Mouse (Mus musculus): ENCODE data around the gene Spaca4. TPM values are rescaled to one million over a fixed set of nuclear protein-coding genes. Genes with fewer than 3 reads are reported as not detected.

Spaca4 gene
- polyA plus RNA-seq, 3 experiments from 2014 or later: not detected

DNA sequence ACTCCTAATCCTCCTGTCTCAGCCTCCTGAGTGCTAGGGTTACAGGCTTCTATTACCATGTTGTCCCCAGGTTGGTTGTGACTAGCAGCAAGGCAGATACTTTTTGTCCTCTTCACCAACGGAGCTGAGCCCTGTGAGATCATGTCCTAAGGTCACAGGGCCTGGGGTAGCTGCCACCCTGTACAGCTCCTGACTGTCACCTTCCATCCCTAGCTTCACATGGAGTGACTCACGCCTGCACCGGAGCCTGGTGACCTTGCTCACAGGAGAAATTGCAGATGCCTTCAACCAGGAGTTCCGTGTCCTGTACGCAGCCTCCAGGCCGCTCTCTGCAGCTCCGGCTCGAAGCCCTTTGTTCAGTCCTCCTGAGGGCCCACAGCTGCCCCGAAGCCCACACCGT is 806 bp upstream of the Spaca4 start:
- ATAC-seq: no peak

DNA sequence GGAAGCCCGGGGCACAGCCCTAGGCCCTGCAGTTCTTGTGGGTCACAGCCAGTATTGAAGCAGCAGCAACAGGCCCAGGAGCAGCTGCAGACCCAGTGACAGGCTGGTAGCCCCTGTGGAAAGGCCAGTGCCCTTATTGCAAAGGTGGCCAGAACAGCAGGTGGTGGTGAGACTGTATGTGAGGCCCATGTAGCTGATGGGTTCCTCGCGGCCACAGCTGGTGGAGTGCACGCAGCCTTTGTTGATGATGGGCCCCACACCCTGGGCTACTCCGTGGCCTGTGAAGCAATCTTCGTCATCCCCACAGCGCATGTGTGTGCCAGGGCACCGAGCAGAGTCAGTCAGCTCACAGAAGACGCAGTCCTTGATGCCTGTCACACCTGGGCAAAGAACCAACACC is 462 bp downstream of the Spaca4 start:
- ATAC-seq: no peak

DNA sequence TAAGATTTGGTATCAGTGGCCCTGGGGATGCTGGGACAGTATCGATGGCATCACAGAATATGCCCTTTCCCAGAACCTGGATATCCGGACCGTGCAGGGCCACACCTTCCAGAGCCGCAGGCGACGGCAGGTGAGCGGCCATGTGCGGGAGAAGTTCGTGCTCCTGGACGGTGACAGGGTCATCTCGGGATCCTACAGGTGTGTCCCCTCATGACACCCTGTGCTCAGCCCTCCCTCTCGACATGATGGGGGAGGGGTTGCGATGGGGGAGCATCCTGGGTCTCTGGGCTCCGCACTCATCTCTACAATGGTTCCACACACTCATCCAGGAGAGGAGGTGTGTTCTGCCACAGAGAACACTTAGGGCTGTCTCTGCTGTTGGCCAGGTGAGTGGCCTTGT is 1.8 kb downstream of the Spaca4 start:
- no peak for ATAC-seq

DNA sequence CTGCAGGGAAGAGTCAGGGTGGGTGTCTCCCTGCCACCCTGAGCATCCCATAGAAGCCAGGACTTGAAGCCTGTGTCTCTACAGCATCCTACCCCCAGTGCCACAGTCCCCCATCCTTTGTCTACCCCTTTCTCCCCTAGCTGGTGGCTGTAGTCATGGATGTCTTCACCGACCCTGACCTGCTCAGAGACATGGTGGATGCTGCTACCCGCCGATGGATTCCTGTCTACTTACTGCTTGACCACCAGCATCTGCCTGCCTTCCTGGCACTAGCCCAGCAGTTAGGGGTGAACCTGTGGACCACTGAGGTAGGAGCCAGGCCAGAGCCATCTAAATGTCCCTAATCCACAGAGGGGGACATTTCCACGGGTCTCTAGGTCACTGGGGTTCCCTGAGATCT is 2.3 kb downstream of the Spaca4 start:
- ATAC-seq: no peak

DNA sequence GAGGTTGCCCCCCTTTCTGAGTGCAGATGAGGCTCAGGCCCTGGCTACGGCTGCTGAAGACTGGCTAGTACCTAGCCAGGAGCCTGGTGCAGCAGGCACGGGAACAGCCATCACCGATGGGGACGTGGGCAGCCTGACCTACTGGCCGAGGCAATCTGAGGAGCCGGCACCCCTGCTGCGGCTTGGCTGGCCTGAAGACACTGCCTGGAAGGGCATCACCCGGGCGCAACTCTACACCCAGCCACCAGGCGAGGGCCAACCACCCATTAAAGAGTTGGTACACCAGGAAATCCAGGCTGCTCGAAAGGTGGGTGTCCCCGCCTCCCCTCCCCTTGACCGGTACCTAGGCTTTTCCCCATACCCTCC is 3.3 kb downstream of the Spaca4 start:
- ATAC-seq: no peak

DNA sequence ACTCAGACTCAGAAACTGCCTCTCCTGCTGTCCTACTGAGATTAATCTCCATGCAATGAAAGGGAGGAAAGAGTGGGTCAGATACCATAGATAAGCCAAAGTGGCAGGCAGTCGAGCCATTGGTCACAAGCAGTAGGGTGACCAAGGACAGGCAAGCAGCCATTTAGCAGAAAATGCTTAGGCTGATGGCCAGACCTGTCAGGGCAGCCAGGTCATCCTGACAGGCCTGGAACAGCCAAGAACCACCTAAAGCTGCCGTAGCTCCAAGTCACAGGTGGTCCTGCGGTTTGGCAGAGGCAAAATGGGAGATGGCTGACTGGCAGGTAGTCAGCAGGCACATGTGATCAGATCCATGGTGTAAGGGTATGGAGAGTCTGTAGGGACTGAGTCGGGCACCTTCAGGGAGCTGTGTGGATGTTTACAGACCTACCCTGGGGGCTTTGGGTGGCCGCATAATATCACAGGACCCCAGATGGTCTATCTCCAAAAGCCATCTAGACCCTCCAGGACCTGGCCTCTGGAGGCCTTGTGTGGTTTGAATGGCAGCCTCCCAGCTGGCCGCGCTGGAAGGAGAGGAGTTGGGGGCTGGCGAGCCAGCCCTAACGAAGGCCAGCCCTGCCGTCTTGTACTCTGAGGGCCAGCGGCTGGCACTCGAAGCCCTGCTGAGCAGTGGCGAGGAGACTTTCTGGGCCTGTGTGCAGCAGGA is 3.8 kb downstream of the Spaca4 start:
- no peak for ATAC-seq

DNA sequence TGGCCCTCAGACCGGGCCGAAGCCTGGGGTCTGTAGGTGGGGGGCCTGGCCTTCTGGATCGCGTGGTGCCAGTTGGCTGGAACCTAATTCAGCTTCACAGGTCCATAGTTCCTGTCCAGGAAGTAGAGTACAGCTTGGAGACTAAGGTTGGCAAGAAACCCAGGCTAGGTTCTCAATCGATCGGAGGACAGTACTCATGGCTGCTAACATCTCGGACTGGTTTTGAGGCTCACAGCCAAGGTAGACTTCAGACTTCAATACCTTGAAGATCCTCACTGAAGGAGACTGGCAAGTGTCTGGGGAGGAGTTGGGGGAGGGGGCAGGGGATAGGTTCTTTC is 4.4 kb downstream of the Spaca4 start:
- no peak for ATAC-seq

DNA sequence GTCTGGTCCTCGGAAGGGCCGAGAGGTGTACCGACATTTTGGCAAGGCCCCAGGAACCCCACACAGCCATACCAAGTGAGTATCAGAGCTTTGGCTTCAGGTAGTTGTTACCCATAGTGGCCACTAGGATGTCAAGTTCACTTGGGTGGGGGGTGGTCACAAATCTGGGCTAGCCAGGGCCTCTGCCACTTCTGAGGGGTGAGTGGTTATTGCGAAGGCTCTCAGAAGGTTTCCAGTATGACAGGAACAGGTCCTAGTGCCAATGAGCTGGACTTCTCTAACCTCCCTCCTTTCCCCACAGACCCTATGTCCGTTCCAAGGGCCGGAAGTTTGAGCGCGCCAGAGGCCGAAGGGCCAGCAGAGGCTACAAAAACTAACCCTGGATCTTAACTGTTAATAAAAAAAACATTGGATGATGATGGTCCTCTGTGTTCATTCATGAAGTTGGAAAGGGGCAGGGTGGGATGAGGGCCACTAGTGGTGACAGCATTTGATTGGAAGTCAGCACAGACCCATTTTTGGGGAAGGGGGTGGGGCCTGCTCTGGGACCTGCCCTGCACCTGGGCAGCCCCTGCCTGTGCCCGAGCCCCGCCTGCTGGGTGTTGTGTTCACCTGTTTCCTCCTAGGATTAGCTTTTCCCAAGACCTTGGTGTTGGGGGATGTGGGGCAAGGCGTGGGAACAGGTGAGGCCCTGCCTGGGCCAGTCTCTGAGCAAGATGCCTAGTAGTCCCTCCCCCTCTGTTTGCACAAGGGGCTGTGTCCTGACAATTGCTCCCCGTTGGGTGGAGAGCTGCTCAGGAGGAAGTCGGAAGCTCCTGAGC is 5.0 kb downstream of the Spaca4 start, which contains the start of gene Fam83e:
Gene Fam83e (plus strand): TSS at position 800 of the 821 bp plus-strand sequence.
- ATAC-seq: no peak

DNA sequence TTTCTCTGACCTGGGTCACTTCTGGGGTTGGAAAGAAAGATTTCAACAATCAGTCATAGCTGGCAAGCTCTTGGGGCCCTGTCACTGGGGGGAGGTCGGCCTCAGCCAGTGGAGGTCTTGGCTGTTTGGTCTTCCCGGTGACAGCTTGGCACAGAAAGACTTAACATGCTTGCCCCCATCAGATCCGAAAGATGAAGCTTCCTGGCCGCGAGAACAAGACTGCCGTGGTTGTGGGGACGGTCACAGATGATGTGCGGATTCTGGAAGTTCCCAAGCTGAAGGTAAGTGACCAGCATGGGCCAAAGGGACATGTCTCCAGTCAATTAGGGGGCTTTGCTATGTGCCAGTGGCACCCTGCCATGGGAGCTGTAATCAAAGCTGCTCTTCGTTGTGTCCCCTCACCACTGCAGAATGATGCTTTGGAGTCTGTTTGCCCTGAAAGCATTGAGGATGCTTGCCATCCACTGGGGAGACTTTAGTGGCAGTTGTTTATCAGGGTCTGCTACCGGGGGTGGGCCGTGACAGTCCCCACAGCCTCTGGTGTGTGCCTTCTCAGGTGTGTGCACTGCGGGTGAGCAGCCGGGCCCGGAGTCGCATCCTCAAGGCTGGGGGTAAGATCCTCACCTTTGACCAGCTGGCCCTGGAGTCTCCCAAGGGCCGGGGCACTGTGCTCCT is 5.7 kb downstream of the Spaca4 start:
- ATAC-seq: no peak

DNA sequence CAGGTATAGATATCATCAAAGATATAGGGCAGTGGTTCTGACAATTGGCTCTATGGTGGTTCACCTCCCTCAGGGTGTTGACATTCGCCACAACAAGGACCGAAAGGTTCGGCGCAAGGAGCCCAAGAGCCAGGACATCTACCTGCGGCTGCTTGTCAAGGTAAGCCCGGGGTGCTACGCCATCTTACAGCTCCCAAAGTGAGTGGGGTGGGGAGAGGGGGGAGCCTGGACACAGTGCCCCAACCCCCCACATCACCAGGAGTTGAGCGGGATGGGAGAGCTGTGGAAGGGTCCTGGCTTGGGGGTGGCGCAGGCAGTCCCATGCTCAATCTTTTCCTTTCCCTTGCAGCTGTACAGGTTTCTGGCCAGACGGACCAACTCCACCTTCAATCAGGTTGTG is 6.4 kb downstream of the Spaca4 start:
- no peak for ATAC-seq

DNA sequence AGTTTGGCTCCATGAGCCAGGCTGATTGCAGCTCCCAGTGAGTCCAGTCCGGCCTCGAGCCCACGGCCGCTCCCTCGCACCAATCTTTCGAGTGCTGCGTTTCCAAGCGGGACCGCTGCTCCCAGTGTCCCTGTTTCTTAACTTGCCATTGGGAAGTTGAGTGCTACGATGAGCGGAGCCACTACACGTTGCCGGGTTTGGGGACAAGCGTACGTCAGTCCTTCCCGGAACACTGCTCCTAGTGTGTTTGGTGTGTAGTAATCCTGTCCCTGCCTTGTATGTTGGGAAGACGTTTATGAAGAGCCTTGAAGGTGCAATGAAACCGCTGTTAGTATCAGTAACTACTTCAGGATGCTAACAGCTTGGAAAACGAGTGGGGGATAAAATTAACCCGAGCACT is 7.3 kb downstream of the Spaca4 start:
- ATAC-seq: peak; percentile 1

DNA sequence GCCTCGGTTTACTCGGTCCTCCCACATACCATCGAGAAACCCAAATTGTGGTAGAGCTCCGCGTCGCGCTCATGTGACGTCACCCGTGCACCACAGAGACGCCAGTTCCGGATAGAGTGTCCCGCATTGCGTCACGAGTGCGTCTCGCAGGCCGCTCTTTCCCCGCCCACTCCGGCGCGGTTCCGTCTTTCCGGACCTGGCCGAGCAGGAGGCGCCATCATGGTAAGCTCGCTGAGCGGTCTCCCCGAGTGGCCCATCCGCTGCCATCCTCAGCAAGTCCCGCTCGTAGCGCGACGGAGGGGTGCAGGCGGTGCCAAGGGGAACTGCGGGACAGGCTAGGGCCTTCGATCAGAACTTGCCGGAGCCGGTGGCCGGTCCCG is 7.7 kb downstream of the Spaca4 start, which contains the start of gene Sphk2:
Gene Sphk2 (minus strand): TSS at position 85 of the 380 bp plus-strand sequence.
- peak; percentile 73 for ATAC-seq

DNA sequence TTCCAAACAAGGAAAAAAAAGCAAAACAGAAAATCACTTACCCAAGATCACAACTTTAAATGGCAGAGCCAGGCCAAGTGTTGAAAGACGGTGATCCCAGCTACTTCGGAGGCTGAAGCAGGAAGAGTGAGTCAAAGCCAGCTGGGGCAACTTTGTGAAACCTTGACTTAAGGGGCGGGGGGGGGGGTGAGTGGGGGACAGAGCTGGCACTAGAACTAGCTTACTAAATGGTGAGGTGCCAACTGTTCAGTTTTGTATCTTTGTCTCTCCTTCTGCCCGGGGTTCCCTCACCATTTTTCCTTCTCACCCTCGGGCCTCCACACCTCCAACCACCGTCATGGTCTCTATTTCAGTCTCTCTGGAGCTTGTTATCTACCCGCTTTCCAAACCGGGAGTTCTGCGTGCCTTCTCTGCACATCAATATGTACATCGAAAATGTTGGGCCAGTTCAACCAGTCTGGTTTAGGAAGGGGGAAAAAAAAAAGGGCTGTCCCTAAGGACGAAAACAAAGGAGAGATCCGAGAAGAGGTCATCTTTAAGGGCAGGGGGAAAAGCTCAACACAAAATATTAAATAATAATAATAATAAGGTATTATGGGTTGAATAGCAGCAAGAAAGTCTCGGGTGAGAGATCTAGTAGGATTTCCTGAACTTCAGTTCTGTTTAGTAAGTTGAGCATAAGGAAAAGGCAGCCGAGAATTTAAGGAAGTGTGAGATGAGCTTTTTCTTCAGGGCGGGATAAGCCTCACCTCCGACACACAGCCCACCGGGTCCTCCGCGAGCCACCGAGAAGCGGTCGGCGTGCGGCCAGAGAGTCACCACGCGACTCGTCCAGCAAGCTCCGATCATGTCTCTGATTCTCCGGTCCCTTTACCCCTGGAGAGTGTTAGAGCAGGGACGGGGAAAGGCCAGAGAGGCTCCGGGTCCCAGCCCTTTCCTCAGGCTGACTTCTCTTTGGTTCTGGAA is 8.4 kb downstream of the Spaca4 start:
- no peak for ATAC-seq

DNA sequence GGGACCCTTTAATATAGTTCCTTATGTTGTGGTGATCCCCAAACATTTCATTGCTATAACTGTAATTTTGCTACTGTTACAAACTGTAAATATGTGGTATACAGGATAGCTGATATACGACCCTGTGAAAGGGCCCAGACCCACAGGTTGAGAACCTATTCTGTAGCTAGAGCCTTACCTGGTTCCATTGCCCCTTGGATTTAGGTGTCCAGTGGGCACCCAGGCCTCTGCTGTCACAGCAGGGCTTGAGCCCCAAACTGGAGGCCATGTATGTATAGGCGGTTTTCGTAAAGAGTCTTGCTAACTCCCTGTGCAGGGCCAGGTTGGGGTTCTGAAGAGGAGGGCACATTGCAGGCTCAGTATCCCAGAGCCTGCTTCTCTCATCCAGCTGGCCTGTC is 9.2 kb downstream of the Spaca4 start:
- no peak for ATAC-seq

DNA sequence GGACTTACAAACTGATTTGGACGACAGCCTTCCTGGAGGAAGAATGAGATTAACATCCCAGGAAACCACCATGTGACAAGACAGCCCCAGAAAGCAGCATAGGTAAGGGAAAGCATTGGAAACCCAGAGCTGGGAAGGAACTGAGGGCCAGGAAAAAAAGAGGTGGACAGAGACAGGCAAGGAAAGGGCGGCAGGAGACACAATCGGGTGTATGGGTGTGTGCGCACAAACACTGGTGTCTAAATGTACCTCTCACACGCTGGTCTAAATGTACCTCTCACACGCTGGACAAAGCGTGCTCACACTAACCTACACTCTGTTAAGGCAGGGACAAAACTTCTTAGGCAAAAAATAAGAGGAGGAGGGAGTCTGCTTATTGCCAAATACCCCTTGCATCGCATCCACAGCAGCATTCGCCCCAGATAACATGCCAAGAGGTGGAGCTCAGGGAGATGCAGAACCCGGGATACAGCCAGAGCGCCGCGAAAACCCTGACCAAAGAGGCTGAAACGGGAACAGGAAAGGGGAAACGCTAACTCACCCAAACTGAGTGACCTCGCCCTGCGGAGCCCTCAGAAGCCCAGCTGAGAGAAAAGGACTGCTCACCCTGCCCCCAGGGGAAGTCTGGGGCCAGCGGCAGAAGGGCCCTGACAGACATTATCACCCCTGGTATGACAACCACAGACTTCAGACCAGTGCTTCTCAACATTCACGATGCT is 9.7 kb downstream of the Spaca4 start:
- no peak for ATAC-seq

DNA sequence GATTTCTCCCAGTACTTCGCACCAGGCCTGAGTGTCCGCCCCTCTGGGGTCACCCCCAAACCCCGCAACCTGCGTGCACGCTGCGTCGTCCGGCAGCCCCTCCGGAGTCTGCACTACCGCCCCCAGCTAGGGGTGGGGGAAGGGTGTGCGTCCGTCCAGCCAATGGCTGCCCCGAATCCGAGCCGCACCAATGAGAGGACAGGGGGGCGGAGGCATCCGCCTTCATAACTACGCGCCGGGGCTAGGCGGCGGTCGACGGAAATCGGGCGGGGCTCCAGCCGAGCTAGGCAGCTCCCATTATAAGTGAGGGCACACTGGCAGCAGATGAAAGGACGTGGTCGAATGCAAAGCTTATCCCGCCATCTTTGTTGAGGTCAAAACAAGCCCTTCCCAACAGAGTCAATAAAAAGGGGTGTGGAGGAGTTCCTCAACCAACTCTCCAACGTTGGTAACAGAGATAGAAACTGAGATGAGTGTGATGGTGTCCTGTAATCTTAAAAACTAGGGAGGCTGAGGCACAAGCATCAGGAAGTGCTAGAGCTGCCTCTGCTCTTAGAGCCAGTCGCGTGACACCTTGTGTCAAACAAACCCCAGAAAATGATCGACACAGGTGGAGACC is 10.4 kb downstream of the Spaca4 start, which contains the start of gene Rpl18:
Gene Rpl18 (plus strand): TSS at position 368 of the 619 bp plus-strand sequence.
- ATAC-seq: peak; percentile 86

DNA sequence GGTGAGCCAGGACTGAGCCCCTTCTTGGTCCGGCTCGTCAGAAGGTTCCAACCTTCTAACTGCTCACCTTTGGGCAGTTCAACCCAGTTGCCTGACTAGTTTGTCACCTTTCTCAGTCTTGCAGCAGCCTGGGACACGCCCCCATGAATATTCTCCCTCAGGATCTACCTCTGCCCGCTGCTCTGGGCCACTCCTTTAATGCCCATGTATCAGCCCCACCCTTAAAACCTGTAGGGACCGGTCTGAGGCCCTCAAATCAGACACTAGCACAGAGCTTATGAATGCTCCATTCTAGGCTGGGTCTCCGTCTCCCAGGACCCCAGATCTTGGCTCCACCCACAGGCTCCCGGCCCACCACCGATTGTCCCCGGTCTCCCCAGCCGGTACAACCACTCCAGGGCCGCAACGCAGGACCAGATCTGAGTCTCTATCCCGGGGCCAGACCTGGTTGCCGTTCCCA is 11.0 kb downstream of the Spaca4 start:
- ATAC-seq: no peak

DNA sequence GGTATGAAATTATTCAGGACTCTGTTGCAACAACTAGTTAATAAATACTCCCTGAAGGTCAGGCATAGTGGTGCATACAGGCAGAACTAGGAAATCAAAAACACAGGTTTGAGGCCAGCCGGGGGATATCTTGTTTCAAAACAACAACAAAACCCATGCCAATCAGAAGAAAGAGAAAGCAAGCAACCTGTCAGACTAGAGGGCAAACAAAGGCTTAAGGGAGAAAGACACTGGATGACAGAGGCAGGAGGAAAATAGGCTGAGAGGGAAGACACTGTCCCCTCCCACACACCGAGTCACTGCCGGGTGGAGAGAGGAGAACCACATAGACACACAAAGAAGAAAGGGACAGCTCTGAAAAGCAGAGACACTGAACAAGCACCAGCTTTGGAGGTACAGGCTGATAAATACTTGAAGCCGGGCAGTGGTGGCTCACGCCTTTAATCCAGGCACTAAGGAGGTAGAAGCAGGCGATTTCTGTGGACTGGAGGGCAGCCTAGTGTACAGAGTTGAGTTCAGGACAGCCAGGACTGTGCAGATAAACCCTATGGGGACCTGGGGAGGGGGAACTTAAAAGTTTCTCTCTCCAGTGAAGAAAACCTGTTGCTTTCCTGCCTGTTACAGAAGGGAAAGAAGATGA is 11.6 kb downstream of the Spaca4 start:
- no peak for ATAC-seq

DNA sequence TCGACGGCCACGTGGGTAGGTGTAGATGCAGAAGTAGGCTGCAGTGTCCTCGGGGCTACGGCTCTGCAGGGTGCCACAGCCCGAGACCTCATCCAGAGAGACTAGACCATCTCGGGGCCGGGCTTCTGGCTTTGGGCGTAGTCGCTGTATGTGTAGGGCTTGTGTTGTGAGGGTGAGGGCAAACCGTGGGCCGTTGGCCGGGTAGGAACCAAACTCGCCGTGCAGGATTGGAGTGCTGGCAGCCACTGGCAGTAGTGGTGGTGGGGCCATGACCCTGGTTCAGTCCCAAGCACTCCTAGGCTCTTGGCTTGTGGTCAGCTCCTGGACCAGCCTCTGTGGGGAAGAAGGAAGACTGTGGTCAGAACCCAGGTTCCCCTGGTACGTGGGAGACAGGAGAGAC is 12.2 kb downstream of the Spaca4 start:
- no peak for ATAC-seq

DNA sequence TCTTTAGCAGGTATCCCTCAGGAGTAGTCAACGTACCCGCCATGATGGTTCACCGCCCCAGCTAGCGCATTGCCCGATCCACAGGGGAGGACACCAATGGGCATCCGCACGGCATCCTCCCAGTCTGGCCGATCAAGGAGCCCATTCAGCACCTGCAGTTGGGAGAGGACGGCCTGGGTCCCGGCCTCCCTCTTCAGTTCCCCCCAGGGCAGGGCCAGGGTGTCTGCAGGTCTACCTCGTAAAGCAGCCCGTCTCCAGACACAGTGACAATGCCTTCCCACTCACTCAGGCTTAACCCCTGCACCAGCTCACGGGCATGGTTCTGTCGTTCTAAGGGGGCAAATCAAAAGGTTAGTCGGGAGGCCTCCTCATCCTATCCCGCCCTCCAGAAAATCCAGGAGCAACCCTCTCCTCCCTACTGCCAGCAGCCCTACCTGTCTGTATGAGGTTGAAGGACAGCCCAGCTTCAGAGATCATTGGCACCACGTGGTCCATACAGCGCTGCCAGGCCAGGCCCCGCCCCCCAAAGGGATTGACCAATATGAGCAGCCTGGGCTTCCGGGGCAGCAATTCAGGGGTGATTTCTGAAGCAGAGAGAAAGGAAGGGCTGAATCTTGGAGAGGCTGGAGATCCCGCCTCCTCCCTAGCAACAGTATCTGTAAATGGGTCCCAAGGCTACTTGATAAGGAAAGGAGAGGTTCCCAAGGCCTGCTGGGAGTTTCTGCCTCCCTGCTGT is 13.4 kb downstream of the Spaca4 start:
- no peak for ATAC-seq
